Mouse (Mus musculus) liver, postnatal 0 days (tissue): Measurements from ENCODE around the gene Aldh1a3.

Experiments
- CTCF ChIP-seq: sonication (generic); IDR thresholded peaks from 2 replicates; pipeline ENCODE4 v1.5.1; 2016; ENCODE audit warnings: antibody characterized with exemption, low read depth
- EP300 ChIP-seq: IDR thresholded peaks from 2 replicates; pipeline ENCODE4 v1.6.1; 2016; ENCODE audit warnings: antibody characterized with exemption, low read depth, mild to moderate bottlenecking

DNA sequence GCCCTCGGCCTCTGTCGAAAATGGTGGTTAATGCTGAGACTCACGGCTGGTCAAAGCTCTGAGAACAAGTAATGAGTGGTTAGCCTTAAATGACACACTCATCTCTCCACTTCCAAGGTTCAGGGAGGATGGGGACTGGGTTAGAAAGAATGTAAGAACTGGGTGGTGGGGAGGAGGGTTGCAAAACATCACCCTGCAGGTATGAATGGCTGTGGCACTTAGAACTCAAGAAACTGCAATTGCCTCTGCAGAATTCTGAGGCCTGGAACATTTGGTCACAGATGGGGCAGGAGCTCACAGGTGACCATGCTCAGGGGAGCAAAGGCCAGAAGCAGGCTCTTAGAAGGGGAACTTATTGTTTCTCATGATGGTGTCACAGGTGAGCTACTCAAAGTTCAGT, 68.9 kb downstream of the Aldh1a3 start:
- TF ChIP-seq CTCF (no peak), EP300 (no peak)
